ENCODE assay signal across 7 mouse cellular contexts in the genomic region with DNA sequence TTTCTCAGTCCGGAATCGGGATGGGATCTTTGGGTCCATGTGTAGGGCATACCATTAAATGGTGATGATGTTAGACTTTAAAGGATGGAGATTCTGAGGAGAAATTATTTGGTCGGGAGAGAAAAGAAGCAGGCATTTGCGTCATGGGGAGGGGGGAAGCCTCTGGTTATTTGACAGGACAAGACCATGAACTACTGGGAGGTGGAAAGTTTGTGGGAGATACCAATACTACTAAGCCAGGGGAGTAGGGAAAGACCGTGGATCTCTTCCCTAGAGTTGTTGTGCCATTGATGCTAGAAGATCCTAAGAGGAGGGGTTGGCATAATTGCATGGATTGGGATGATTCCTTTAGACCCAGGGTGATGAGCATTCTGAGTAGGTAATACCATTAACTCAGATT. TPM values are rescaled to one million over a fixed set of nuclear protein-coding genes. Genes with fewer than 3 reads are reported as not detected.
A peak's percentile ranks its signal among the peaks of the same experiment; 100 is the strongest.
DNase-seq lines count a peak whose midpoint lies in the region; ATAC-seq and TF ChIP-seq lines count a peak whose summit lies in the region.

No protein-coding gene starts in this region.

- H3K4me3 ChIP-seq in lung, adult 2 months (replicated peaks; ENCODE audit: extremely low read depth, low read depth, low read length), result peak overlapping the region; percentile 73
- peak overlapping the region; percentile 56 for H3K4me3 ChIP-seq in hindbrain, embryonic 15.5 days
- H3K4me3 ChIP-seq in neural tube, embryonic 13.5 days, result peak overlapping the region; percentile 53

- no peaks in the 10 kb centered on the region for H3K36me3 ChIP-seq in hindbrain, embryonic 15.5 days
- peaks cover 20% of the 10 kb centered on the region; the same call in 1 of the 2 replicates for H3K36me3 ChIP-seq in neural tube, embryonic 13.5 days

- peak overlapping the region; percentile 59 for H3K4me2 ChIP-seq in hindbrain, embryonic 15.5 days
- peak overlapping the region; percentile 64 for H3K4me2 ChIP-seq in neural tube, embryonic 13.5 days

- no peaks in the 10 kb centered on the region for H3K9me3 ChIP-seq in hindbrain, embryonic 15.5 days
- no peaks in the 10 kb centered on the region for H3K9me3 ChIP-seq in neural tube, embryonic 13.5 days

- no peak for TF ChIP-seq POLR2A in lung, adult 2 months (IDR thresholded peaks at IDR 0.05; ENCODE audit: borderline replicate concordance, extremely low read depth, low read depth, low read length)
- no peak for TF ChIP-seq POLR2A in brain, embryonic 14.5 days (IDR thresholded peaks at IDR 0.05; ENCODE audit: borderline replicate concordance, extremely low read depth, insufficient read depth, insufficient read length, poor library complexity, severe bottlenecking)

- WGBS in lung, adult 2 months, result 37% methylated on average over 5 of the region's 5 CpGs
- WGBS in hindbrain, embryonic 15.5 days, result 17% methylated on average over 5 of the region's 5 CpGs
- WGBS in neural tube, embryonic 13.5 days, result 20% methylated on average over 5 of the region's 5 CpGs

- H3K27me3 ChIP-seq in hindbrain, embryonic 15.5 days, result no peaks in the 10 kb centered on the region
- no peaks in the 10 kb centered on the region for H3K27me3 ChIP-seq in neural tube, embryonic 13.5 days

- no peak for DNase-seq in lung, adult 2 months
- no peak for DNase-seq in lung, postnatal 4 days
- DNase-seq in brain, embryonic 14.5 days (ENCODE audit: low read depth), result peak; percentile 22
- no peak for DNase-seq in natural killer cell, adult 2 months (ENCODE audit: low spot score in 2 of 2)
- no peak for DNase-seq in layer of hippocampus, adult 9-10 months (ENCODE audit: low spot score)

- TF ChIP-seq CTCF in lung, adult 2 months (IDR thresholded peaks at IDR 0.05; ENCODE audit: insufficient read depth, low read length), result no peak
- no peak for TF ChIP-seq CTCF in brain, embryonic 14.5 days (IDR thresholded peaks at IDR 0.05; ENCODE audit: borderline replicate concordance, extremely low read depth, insufficient read depth, insufficient read length)

- no peaks in the 10 kb centered on the region for H3K4me1 ChIP-seq in lung, adult 2 months (ENCODE audit: control insufficient read depth, insufficient read depth, low read length)
- peaks cover 7% of the 10 kb centered on the region for H3K4me1 ChIP-seq in hindbrain, embryonic 15.5 days (replicated peaks)
- H3K4me1 ChIP-seq in neural tube, embryonic 13.5 days (replicated peaks), result peaks cover 14% of the 10 kb centered on the region

- H3K9ac ChIP-seq in hindbrain, embryonic 15.5 days, result peak overlapping the region; percentile 61
- H3K9ac ChIP-seq in neural tube, embryonic 13.5 days, result peak overlapping the region; percentile 74

- peak; percentile 3; the same call in 1 of the 2 replicates for ATAC-seq in hindbrain, embryonic 15.5 days (ENCODE audit: low FRiP score, low read depth)
- ATAC-seq in neural tube, embryonic 13.5 days (ENCODE audit: low read depth), result no peak

- H3K27ac ChIP-seq in hindbrain, embryonic 15.5 days (replicated peaks), result peak overlapping the region; percentile 78
- H3K27ac ChIP-seq in neural tube, embryonic 13.5 days (replicated peaks), result peak overlapping the region; percentile 62; the same call in 1 of the 2 replicates

RNA-seq across cellular contexts. Expression of gene Gripap1, which starts 0.7 kb away (rescaled TPM):
- 19.0 and 32.4 TPM in 2 replicates for polyA plus RNA-seq in lung, adult 2 months (2012; rRNA removed)
- polyA plus RNA-seq in brain, embryonic 14.5 days (2012; rRNA removed), result 85.4 and 86.1 TPM in 2 replicates
- 68.0 and 73.8 TPM in 2 replicates for polyA plus RNA-seq in hindbrain, embryonic 15.5 days (2015; fragmentation: Nextera tagmentation; extraction: Ambion mirVana)
- polyA plus RNA-seq in neural tube, embryonic 13.5 days (2015; fragmentation: Nextera tagmentation; extraction: Ambion mirVana), result 74.9 and 77.1 TPM in 2 replicates

RNA-seq across cellular contexts. Expression of gene Tfe3, which starts 27.9 kb away (rescaled TPM):
- polyA plus RNA-seq in lung, adult 2 months (2012; rRNA removed), result 28.8 and 31.8 TPM in 2 replicates
- polyA plus RNA-seq in brain, embryonic 14.5 days (2012; rRNA removed), result 14.1 and 22.6 TPM in 2 replicates
- polyA plus RNA-seq in hindbrain, embryonic 15.5 days (2015; fragmentation: Nextera tagmentation; extraction: Ambion mirVana), result 24.1 and 25.5 TPM in 2 replicates
- polyA plus RNA-seq in neural tube, embryonic 13.5 days (2015; fragmentation: Nextera tagmentation; extraction: Ambion mirVana), result 25.8 and 28.6 TPM in 2 replicates

RNA-seq across cellular contexts. Expression of gene Kcnd1, which starts 31.8 kb away (rescaled TPM):
- polyA plus RNA-seq in lung, adult 2 months (2012; rRNA removed), result 0.84 and 1.0 TPM in 2 replicates
- 5.7 and 6.2 TPM in 2 replicates for polyA plus RNA-seq in brain, embryonic 14.5 days (2012; rRNA removed)
- polyA plus RNA-seq in hindbrain, embryonic 15.5 days (2015; fragmentation: Nextera tagmentation; extraction: Ambion mirVana), result 3.1 and 4.2 TPM in 2 replicates
- 4.9 and 6.2 TPM in 2 replicates for polyA plus RNA-seq in neural tube, embryonic 13.5 days (2015; fragmentation: Nextera tagmentation; extraction: Ambion mirVana)

RNA-seq across cellular contexts. Expression of gene Ccdc120, which starts 39.6 kb away (rescaled TPM):
- 33.9 and 34.5 TPM in 2 replicates for polyA plus RNA-seq in lung, adult 2 months (2012; rRNA removed)
- polyA plus RNA-seq in brain, embryonic 14.5 days (2012; rRNA removed), result 86.8 and 89.7 TPM in 2 replicates
- 63.2 and 66.1 TPM in 2 replicates for polyA plus RNA-seq in hindbrain, embryonic 15.5 days (2015; fragmentation: Nextera tagmentation; extraction: Ambion mirVana)
- 39.3 and 43.2 TPM in 2 replicates for polyA plus RNA-seq in neural tube, embryonic 13.5 days (2015; fragmentation: Nextera tagmentation; extraction: Ambion mirVana)

RNA-seq across cellular contexts. Expression of gene Otud5, which starts 50.9 kb away (rescaled TPM):
- 31.0 and 43.3 TPM in 2 replicates for polyA plus RNA-seq in lung, adult 2 months (2012; rRNA removed)
- polyA plus RNA-seq in brain, embryonic 14.5 days (2012; rRNA removed), result 42.4 and 56.4 TPM in 2 replicates
- 48.1 and 48.3 TPM in 2 replicates for polyA plus RNA-seq in hindbrain, embryonic 15.5 days (2015; fragmentation: Nextera tagmentation; extraction: Ambion mirVana)
- 51.8 and 52.2 TPM in 2 replicates for polyA plus RNA-seq in neural tube, embryonic 13.5 days (2015; fragmentation: Nextera tagmentation; extraction: Ambion mirVana)
